Mouse (Mus musculus): Measurements from ENCODE around the gene Celf2. TPM values are rescaled to one million over a fixed set of nuclear protein-coding genes. Genes with fewer than 3 reads are reported as not detected.

Celf2 gene
- polyA plus RNA-seq, 1 experiment from 2014 or later = 11.2 TPM

DNA sequence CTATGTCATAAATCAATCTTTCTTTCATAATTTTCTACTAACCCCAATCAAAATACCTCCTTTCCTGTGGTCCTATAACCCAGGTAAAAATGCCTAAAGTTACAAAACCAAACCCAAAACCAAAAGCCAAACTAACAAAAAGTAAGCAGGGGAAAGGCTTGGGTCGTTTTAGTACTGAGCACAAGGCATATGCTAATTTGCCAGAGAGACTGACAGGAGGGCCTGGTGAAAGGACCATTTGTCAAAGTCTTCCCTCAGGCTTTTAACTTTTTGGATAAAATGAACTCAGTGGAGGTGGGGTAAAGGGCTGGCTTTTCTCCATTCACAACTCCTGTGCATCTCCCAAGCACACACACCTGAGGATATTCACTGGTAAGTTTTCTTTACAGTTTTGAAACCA lies 463.2 kb downstream of the Celf2 start:
- no peak overlapping the region for H3K27ac ChIP-seq (replicated peaks)
- no peaks in the 10 kb centered on the region for H3K36me3 ChIP-seq (replicated peaks)
- no peaks in the 10 kb centered on the region for H3K9me3 ChIP-seq (replicated peaks)
- no peak for ATAC-seq (ENCODE audit: insufficient read depth)
- 10% methylated on average over 1 of the region's 1 CpGs for WGBS (ENCODE audit: insufficient replicate concordance)
- H3K4me1 ChIP-seq (replicated peaks) = no peaks in the 10 kb centered on the region
- H3K4me3 ChIP-seq (replicated peaks) = no peak overlapping the region
- H3K9ac ChIP-seq = no peak overlapping the region
- H3K27me3 ChIP-seq = no peaks in the 10 kb centered on the region
- H3K4me2 ChIP-seq = no peak overlapping the region

DNA sequence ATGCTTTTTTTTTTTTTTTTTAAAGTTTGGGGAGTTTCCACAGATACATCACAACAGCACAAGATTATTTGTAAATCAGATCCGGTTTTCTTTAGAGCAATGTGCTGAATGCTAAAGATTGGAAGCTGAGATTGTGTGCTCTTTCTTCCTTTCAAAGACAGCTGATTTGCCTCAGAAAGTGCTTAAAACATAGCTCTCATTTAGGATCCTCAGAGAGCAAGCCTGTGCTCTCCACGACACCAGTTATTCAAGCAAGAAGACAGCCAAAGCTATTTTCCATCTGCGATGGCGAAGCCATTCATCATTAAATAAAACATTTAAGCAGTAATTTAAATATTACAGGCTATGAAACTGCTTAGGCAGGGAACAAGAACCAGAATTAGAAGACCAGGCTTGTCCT lies 463.8 kb downstream of the Celf2 start:
- ATAC-seq (ENCODE audit: insufficient read depth) = no peak
- H3K36me3 ChIP-seq (replicated peaks) = no peaks in the 10 kb centered on the region

DNA sequence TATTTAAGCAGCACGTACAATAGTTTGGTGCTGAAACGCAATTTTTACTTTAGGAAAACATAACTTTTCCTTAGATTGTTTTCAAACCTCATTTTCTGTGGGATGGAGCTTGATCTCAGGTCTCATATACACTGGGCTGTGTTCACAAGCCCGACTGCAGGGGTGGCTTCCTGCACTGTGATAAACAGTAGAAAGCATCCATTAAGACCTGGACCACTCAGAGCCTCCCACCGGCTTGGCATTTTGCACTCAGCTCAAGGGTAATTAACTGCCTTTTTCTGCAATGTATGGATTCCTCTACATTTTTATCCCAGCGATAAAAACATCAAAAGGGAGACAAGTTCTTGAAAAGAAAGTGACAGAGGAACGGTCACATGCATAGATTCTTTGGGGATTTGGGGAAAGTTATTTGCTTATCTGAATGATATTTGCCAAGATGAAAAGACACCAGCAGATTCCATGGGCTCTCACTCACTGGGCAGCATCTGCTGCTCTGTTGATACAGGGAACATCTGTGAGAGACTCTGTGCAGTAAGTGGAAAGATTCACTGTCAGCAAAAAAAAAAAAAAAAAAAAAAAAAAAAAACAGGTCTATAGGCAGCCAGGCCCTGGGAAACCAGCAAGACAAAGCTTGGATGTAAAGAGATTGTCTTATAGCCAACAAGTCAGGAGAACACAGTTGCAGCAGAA lies 465.4 kb downstream of the Celf2 start:
- H3K9ac ChIP-seq = no peak overlapping the region
- no peak overlapping the region for H3K4me2 ChIP-seq
- H3K27me3 ChIP-seq = no peaks in the 10 kb centered on the region
- H3K36me3 ChIP-seq (replicated peaks) = no peaks in the 10 kb centered on the region
- H3K9me3 ChIP-seq (replicated peaks) = no peaks in the 10 kb centered on the region
- H3K4me1 ChIP-seq (replicated peaks) = no peaks in the 10 kb centered on the region
- H3K27ac ChIP-seq (replicated peaks) = no peak overlapping the region
- 51% methylated on average over 6 of the region's 6 CpGs for WGBS (ENCODE audit: insufficient replicate concordance)
- ATAC-seq (ENCODE audit: insufficient read depth) = no peak
- H3K4me3 ChIP-seq (replicated peaks) = no peak overlapping the region

More for the DNA sequence above, 463.8 kb downstream of the Celf2 start:
- H3K27me3 ChIP-seq = no peaks in the 10 kb centered on the region
- no peaks in the 10 kb centered on the region for H3K9me3 ChIP-seq (replicated peaks)
- no peak overlapping the region for H3K27ac ChIP-seq (replicated peaks)
- no peak overlapping the region for H3K4me2 ChIP-seq
- 61% methylated on average over 4 of the region's 4 CpGs for WGBS (ENCODE audit: insufficient replicate concordance)
- no peak overlapping the region for H3K9ac ChIP-seq
- no peaks in the 10 kb centered on the region for H3K4me1 ChIP-seq (replicated peaks)
- H3K4me3 ChIP-seq (replicated peaks) = no peak overlapping the region

DNA sequence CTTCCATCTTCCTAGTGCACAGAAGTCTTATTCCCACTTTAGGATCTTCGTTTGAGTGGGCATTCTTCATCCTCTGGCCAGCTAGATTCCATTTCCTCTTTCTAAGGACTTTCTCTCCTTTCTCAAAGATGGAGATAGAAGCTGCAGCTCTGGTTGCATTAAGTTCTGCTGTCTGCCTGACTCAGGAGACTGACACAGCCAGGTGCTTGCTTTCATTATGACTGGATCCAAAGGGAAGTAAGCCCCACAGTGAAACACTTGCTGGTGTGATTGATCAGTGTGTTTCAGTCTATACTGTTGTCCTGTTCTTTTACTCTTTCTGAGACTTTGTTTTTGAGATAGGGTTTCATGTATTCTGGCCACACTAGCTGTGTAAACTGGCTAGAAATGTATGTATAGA lies 468.4 kb downstream of the Celf2 start:
- H3K9me3 ChIP-seq (replicated peaks) = no peaks in the 10 kb centered on the region
- no peak for ATAC-seq (ENCODE audit: insufficient read depth)
- H3K4me3 ChIP-seq (replicated peaks) = no peak overlapping the region
- H3K36me3 ChIP-seq (replicated peaks) = no peaks in the 10 kb centered on the region
- WGBS (ENCODE audit: insufficient replicate concordance) = 29% methylated on average over 1 of the region's 1 CpGs
- no peaks in the 10 kb centered on the region for H3K27me3 ChIP-seq
- no peak overlapping the region for H3K4me2 ChIP-seq
- H3K4me1 ChIP-seq (replicated peaks) = no peaks in the 10 kb centered on the region
- H3K27ac ChIP-seq (replicated peaks) = no peak overlapping the region
- H3K9ac ChIP-seq = no peak overlapping the region

DNA sequence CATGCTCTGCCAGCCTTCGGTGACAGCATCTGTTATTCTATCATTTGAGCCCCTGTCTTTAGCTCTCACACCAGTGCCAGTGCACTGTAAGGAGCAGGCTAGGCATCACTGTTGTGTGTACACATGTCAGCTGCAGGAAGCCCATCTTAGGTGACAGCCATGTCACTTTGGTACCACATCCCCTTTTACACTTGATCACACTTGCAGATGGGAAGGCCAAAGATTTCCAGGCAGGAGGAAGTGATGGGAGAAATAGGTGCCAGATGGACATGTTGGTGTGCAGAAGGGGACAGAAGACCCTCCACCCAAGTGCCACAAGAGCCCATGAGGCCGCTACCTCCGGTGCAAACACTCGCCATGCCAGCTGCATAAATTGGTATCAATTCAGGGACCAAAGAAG lies 470.4 kb downstream of the Celf2 start:
- Histone ChIP-seq H3K9me3 (replicated peaks) (no peaks in the 10 kb centered on the region), H3K9ac (no peak overlapping the region), H3K4me2 (no peak overlapping the region), H3K36me3 (replicated peaks) (no peaks in the 10 kb centered on the region), H3K4me1 (replicated peaks) (no peaks in the 10 kb centered on the region), H3K4me3 (replicated peaks) (no peak overlapping the region), H3K27ac (replicated peaks) (no peak overlapping the region), H3K27me3 (no peaks in the 10 kb centered on the region)
- ATAC-seq (ENCODE audit: insufficient read depth) = no peak
- WGBS (ENCODE audit: insufficient replicate concordance) = 68% methylated on average over 4 of the region's 4 CpGs

DNA sequence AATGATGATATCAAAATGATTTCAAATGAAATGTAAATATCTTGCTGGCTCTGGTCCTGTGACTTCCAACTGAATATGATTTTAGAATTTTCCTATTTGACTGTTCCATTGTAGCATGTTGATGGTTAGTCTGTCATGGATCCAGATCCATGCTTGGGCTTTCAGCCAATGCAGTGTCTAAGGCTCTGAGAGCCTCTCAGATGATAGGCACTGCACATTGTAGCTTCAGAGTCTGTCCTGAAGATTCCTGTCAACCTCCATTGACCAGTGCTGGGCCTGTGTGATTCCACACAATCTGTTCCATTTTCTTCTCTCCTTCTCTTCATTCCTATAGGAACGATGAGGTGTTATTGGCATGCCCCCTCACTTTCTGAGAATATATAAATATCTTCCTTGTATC lies 478.0 kb downstream of the Celf2 start:
- H3K4me2 ChIP-seq = no peak overlapping the region
- 67% methylated on average over 1 of the region's 1 CpGs for WGBS (ENCODE audit: insufficient replicate concordance)
- no peaks in the 10 kb centered on the region for H3K27me3 ChIP-seq
- no peaks in the 10 kb centered on the region for H3K9me3 ChIP-seq (replicated peaks)
- H3K4me3 ChIP-seq (replicated peaks) = no peak overlapping the region
- H3K27ac ChIP-seq (replicated peaks) = no peak overlapping the region
- no peaks in the 10 kb centered on the region for H3K36me3 ChIP-seq (replicated peaks)
- ATAC-seq (ENCODE audit: insufficient read depth) = no peak
- H3K4me1 ChIP-seq (replicated peaks) = no peaks in the 10 kb centered on the region
- no peak overlapping the region for H3K9ac ChIP-seq

DNA sequence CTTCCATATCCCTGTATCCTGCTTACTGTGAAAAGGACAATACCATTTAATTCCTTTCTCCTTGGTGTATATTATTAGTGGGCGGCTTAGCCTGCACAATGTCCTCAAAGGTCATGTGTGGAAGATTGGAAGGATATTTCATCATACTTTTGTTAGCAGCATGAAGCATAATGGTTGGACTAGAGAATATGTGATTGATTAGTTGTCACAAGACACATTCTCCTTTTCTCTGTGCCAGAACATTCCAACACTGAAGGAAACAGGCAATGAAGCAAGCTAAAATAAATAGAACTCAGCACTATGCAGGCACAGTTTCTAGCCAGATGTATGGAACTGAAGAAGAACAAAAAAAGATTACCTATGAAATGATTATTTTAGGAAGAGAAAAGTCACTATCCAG lies 482.6 kb downstream of the Celf2 start:
- H3K36me3 ChIP-seq (replicated peaks) = no peaks in the 10 kb centered on the region
- no peak for ATAC-seq (ENCODE audit: insufficient read depth)
- H3K27ac ChIP-seq (replicated peaks) = no peak overlapping the region
- no peaks in the 10 kb centered on the region for H3K9me3 ChIP-seq (replicated peaks)
- no peak overlapping the region for H3K4me2 ChIP-seq
- no peaks in the 10 kb centered on the region for H3K27me3 ChIP-seq
- no peak overlapping the region for H3K9ac ChIP-seq
- WGBS (ENCODE audit: insufficient replicate concordance) = 61% methylated on average over 1 of the region's 1 CpGs
- H3K4me1 ChIP-seq (replicated peaks) = no peaks in the 10 kb centered on the region
- no peak overlapping the region for H3K4me3 ChIP-seq (replicated peaks)

DNA sequence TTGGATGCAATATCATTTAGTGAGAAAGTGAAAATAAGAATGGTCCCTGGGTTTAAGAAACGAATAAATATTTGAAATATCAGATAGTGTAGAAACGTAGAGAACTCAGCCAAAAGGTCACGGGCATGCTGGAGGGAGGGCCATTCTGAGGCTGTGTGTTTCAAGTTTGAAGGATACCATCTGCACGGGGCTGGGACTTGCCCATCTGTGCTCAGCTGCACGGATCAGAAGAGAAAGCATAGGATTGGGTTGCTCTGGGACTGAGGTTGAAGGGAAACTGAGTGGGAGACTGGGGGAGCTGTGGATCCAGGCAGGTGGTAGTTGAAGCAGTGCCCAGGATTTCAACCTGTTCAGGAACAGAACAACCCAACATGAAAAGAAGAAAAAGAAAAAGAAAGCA lies 483.8 kb downstream of the Celf2 start:
- no peaks in the 10 kb centered on the region for H3K36me3 ChIP-seq (replicated peaks)
- no peak for ATAC-seq (ENCODE audit: insufficient read depth)
- no peaks in the 10 kb centered on the region for H3K27me3 ChIP-seq
- H3K4me1 ChIP-seq (replicated peaks) = no peaks in the 10 kb centered on the region
- no peak overlapping the region for H3K4me3 ChIP-seq (replicated peaks)
- H3K9ac ChIP-seq = no peak overlapping the region
- H3K9me3 ChIP-seq (replicated peaks) = no peaks in the 10 kb centered on the region
- no peak overlapping the region for H3K4me2 ChIP-seq
- H3K27ac ChIP-seq (replicated peaks) = no peak overlapping the region
- WGBS (ENCODE audit: insufficient replicate concordance) = 46% methylated on average over 5 of the region's 5 CpGs

DNA sequence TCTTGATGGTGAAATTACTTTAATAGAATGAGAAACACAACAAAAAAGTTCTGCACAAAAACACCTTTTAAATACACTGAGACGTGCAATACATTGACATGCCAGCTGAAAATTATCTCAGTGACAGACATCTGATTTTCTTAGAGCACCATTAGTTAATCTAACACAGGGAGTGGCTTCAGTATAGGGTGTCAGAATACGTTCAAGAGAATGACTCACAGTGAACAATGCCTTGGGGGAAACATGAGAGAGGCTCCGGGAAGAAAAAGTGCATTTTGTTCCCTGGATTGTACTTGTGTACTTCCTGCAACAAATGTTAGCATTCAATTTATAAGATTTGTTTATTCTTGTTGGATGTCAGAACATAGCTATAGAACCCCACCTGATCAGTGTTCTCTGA lies 487.2 kb downstream of the Celf2 start:
- WGBS (ENCODE audit: insufficient replicate concordance) = 34% methylated on average over 3 of the region's 3 CpGs
- Histone ChIP-seq H3K27me3 (no peaks in the 10 kb centered on the region), H3K36me3 (replicated peaks) (no peaks in the 10 kb centered on the region), H3K27ac (replicated peaks) (no peak overlapping the region), H3K4me1 (replicated peaks) (no peaks in the 10 kb centered on the region), H3K9ac (no peak overlapping the region), H3K4me2 (no peak overlapping the region), H3K4me3 (replicated peaks) (no peak overlapping the region), H3K9me3 (replicated peaks) (no peaks in the 10 kb centered on the region)
- ATAC-seq (ENCODE audit: insufficient read depth) = no peak

DNA sequence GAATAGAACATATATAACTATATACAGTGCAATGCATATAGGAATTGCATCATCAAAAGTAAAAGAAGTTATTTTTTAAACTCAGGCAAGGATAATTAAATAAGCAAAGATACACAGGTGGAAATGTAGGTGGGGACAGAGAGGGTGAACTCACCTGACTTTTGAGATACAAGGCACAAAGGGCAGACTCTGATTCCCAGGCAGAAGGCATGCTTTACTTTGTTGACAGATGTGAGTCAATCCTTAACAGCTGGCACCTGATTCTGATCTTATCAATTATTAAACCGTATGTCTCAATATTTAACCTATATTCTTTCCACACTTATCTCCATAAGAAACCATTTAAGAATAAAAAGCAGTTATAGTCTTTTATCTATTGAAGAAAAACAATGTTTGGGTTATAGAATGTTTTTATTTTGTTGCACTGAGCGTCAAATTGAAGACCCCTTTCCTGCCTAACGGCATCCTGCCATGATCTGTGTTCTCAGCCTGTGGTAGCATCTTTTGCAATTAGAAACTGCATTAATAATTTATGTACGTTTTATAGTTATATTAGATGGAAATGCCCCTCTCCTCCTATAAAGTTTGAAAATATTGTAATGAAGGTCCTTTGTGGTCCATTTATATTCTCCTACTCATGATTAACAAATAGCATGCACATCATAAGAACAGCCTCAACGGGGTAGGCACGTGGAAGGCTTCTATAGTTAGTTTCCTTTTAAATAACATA lies 491.8 kb downstream of the Celf2 start:
- ATAC-seq (ENCODE audit: insufficient read depth) = no peak
- no peaks in the 10 kb centered on the region for H3K36me3 ChIP-seq (replicated peaks)
- 62% methylated on average over 6 of the region's 6 CpGs for WGBS (ENCODE audit: insufficient replicate concordance)

DNA sequence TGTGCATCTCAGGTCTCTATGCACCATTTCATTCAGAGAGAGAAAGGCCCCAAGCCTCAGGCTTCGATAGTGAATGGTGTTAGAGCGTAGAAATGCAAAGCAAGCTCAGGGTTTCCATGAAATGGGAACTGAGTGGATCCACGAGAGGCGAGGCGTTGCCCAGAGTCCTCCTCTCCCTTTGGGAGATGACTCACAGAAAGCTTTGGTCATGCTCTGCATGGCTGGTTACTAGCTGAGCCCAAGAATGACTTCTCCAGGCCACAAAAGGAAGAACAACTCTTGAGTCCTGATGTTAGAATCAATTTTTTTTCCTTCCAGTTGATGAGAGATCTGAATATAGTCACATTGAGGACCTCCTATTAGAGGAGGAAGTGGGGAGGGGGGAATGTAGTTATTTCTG lies 496.2 kb downstream of the Celf2 start:
- no peak overlapping the region for H3K27ac ChIP-seq (replicated peaks)
- no peaks in the 10 kb centered on the region for H3K4me1 ChIP-seq (replicated peaks)
- H3K9me3 ChIP-seq (replicated peaks) = no peaks in the 10 kb centered on the region
- H3K27me3 ChIP-seq = no peaks in the 10 kb centered on the region
- 64% methylated on average over 5 of the region's 5 CpGs for WGBS (ENCODE audit: insufficient replicate concordance)
- no peak overlapping the region for H3K4me2 ChIP-seq
- no peak overlapping the region for H3K9ac ChIP-seq
- no peak for ATAC-seq (ENCODE audit: insufficient read depth)
- no peaks in the 10 kb centered on the region for H3K36me3 ChIP-seq (replicated peaks)
- H3K4me3 ChIP-seq (replicated peaks) = no peak overlapping the region

More for the DNA sequence above, 491.8 kb downstream of the Celf2 start:
- Histone ChIP-seq H3K4me2 (no peak overlapping the region), H3K27me3 (no peaks in the 10 kb centered on the region), H3K4me3 (replicated peaks) (no peak overlapping the region), H3K27ac (replicated peaks) (no peak overlapping the region), H3K9ac (no peak overlapping the region), H3K4me1 (replicated peaks) (no peaks in the 10 kb centered on the region), H3K9me3 (replicated peaks) (no peaks in the 10 kb centered on the region)

DNA sequence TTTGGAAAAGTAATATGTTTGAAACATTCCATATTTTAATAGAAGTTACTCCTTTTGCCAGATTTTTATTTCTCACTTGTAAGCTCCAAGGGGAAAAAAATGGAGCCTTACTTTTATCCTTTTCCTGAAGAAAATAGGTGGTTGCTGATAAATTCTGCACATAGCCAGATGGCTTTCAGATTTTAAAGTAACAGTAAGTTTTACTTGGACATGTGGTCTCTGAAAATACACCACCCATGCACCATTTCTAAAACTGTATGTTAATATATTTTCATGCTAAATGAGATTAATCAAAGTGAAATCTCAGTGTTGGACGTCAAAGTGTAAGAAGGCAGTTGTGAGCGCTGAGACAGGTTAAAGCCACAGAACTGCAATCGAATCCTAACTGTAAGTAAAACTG lies 502.5 kb downstream of the Celf2 start:
- Histone ChIP-seq H3K9me3 (replicated peaks) (no peaks in the 10 kb centered on the region), H3K36me3 (replicated peaks) (no peaks in the 10 kb centered on the region), H3K4me2 (no peak overlapping the region), H3K4me1 (replicated peaks) (no peaks in the 10 kb centered on the region), H3K4me3 (replicated peaks) (no peak overlapping the region), H3K27ac (replicated peaks) (no peak overlapping the region), H3K9ac (no peak overlapping the region), H3K27me3 (no peaks in the 10 kb centered on the region)
- ATAC-seq (ENCODE audit: insufficient read depth) = no peak
- WGBS (ENCODE audit: insufficient replicate concordance) = 66% methylated on average over 3 of the region's 3 CpGs

All from liver, embryonic 15.5 days (tissue).